Mouse (Mus musculus) G1E (cell line): Measurements from ENCODE around the gene Plekha7.

Experiments used
- CTCF ChIP-seq: IDR thresholded peaks from 2 replicates; pipeline ENCODE4 v1.5.1; 2012; ENCODE audit warnings: low read depth, low read length, inconsistent platforms, mixed read lengths
- TAL1 ChIP-seq: conservative IDR thresholded peaks from 2 replicates; pipeline ENCODE4 v1.6.1; 2012; ENCODE audit warnings: low read depth, low read length, inconsistent platforms, mixed read lengths

DNA sequence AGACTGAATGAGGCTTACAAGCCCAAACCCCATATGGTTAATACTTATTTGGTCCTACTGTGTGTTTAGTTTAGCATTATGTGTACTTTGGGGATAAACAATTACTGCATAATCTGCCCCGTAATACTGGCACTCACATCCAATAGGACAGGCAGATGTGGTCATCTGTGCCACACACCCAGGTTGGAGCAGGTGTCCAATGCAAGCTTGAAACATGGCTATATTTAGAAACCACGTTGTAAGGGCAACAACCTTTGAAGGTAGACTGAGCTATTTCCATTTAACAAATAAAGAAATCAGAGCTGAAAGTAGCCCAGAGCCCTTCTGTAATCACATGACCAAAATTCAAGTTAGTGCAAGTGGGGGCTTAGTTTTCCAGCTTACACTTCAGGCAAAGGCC is 107.6 kb downstream of the Plekha7 start:
- no peak for TF ChIP-seq CTCF
- TF ChIP-seq TAL1: no peak
